Mouse (Mus musculus) heart, postnatal 10 days (tissue): ENCODE data around the gene Fryl. TPM values are rescaled to one million over a fixed set of nuclear protein-coding genes. Genes with fewer than 3 reads are reported as not detected.

Source experiments
- DNase-seq, 2 experiments: peaks; one replicate each; pipeline ENCODE4 v3.0.0; 2021
- intact Hi-C: fragments of 180-260 bp; cut with DNase I; formaldehyde crosslinking; loops from one replicate; pipeline ENCODE4 v1.15.1; 2025
- total RNA-seq, 2 experiments: library from RNA; stranded (reverse); gene quantifications; 2 replicates each; pipeline ENCODE4 v1.2.3; 2021

Fryl gene
- total RNA-seq, 2 experiments from 2014 or later, result 47.4 to 51.3 TPM

DNA sequence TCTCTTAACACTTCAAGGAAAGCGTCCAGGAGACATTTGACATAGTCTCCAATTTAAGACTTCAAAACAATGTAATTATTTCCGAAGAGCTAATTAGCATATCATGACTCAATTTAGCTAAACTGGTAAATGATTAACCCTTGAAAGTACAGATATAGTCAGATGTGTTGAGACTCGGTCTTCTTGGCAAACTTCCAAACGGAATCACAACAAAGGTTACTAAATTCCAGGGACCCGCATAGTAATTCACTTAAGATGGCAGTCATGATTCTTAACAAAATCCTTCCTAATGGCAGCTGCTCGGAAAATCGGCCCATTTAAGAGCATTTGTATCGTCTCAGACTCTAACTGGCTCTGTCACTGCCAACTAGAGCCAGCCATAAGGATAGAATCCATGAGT is 266.7 kb downstream of the Fryl start:
- intact Hi-C loops, result loop anchor here (10.0 kb wide), 1 partner anchor 315 kb away; no protein-coding TSS in a partner anchor
- DNase-seq, result no peak

DNA sequence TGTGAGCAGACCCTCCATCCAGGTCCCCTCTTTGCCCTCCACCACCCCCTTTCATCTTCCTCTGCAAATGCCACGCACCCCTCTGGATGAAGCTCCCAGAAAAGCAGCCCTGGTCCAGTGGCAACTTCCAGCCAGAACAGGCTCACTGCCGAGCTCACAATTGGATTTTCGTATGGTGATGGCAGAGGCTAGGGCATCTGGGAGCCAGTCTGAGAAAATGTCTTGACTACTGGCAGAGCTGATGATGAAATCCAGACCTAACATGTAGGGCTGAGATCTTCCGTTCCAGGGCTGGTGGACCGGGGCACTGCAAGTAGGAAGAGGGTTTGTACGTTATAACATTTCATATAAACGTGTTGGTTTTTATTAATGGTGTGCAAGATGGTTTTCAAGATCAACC is 268.6 kb downstream of the Fryl start:
- intact Hi-C loops, result loop anchor here (10.0 kb wide), 1 partner anchor 317 kb away; no protein-coding TSS in a partner anchor
- no peak for DNase-seq

DNA sequence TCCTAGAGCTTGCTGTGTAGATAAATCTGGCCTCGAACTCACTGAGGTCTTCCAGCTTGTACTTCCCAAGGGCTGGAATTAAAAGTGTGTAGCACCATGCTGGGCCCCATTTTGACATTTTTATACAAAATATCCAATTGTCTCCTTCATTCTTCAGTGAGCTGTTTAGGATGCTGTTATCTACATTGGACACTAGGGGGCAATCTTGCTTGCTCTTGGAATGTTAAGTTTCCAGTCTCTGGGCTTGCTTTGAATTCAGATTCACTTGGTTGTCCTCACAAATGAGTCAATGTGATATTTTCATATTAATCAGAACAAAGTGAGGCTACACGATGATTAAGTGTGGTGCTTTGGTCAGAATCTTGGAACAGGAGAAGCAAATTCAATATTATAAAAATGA is 272.3 kb downstream of the Fryl start:
- intact Hi-C loops, result loop anchor here (1.0 to 10.0 kb wide), 4 partner anchors 68 to 398 kb away; no protein-coding TSS in a partner anchor
- peak; percentile 38 to 51 for DNase-seq

DNA sequence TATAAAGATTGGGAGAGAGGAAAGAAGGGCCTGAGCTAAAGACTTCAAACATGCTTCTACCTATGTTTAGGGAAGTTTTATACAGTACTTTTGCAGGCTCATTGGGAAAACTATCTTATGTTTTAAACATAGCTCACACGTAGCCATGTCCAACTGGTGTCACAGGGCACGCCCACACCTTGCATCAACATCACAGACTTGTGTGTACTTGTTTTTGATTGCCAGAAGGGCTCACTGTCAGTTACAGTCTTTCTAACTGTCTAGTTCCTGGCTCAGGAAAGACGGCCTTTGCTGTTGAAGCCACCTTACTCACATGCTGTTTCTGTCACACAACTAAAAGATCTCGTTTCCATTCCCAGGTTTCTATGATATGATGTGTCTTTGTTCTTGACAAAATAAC is 279.9 kb downstream of the Fryl start:
- DNase-seq, result no peak
- intact Hi-C loops, result no loop called here

DNA sequence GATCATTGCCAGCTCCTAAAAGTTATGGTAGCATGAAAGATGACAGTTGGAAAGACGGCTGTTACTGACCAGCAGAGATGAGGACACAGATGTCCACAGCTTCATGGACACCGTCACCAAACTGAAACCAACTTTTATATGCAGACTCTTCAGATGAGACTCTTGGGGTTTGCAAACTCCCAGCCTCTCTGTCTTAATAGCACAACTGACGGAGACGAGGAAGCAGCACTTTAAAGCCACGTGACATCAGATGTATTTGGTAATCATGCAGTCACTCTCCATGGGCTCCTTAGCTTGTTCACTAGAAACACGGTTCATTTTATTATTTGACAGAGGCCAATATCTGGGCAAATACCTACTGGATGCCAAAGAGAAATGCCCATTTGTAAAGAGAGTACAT is 280.4 kb downstream of the Fryl start:
- intact Hi-C loops, result no loop called here
- no peak for DNase-seq

DNA sequence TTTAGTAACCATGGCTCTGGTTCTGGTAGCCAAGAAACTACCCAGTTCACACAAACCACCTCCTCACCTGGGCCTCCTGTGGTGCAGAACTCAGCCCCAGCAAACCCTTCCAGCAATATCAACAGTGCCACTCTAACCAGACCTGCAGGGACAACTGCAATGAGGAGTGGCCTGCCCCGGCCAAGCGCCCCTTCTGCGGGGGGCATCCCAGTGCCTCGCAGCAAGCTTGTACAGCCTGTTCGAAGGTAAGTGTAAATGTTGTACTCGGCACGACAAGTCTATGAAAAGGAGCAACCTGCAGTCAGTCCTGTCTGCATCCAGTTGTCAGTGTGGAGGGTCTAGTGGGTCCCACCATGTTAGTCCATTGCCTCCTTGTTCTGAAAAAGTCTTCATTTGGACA is 281.8 kb downstream of the Fryl start, which contains the start of gene Gm10135:
TSS of gene Gm10135 (minus strand) at position 101 of the 400 bp plus-strand sequence.
- DNase-seq, result no peak
- intact Hi-C loops, result no loop called here

DNA sequence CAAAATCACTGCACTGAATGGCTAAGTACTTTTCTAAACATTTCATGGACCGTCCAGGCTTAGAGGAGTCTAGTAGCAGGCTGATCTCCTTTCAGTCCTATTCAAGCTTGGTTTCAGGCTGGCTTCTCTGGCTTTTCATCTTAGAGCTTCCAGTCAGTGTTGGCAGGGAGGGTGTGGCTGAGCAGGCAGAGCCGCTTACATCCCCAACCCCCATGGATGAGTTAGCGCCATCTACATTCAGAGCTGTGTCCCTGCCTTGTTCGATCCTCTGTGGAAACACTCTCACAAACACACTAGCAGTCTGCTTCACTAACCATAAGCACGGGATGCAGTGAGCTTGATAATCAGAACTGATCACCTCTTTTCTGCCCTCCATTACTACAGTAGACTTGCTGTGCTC is 283.5 kb downstream of the Fryl start:
- DNase-seq, result no peak
- intact Hi-C loops, result no loop called here

DNA sequence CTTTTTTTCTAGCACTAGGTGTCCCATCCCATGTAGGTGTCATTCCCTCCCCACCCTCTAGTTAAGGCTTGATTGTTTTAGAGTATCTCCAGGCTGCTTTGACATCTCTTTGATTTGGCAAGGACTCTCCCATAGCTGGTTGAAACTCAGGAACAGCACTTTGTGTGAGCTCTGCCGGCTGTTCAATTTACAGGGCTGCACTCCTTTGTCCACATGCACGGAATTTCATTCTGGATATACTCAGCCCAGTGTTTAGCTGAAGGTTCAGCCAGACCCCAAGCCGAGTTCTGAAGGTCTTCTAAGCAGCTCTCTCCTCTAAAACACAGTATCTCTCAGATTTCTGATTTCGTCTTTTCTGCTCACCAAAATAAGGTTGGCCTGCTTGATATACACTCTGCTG is 284.0 kb downstream of the Fryl start:
- intact Hi-C loops, result no loop called here
- no peak for DNase-seq

Other genes with a start within 250 kb of the Fryl start
- gene Slc10a4, start 249.7 kb downstream of the Fryl start, total RNA-seq, result not detected
- 100 to 1,000 TPM; 264 TPM for gene Ociad1, start 36.2 kb upstream of the Fryl start, total RNA-seq
- 1 to 10 TPM; 8.5 to 9.6 TPM for gene Ociad2, start 84.4 kb upstream of the Fryl start, total RNA-seq
- gene Cwh43, start 149.5 kb upstream of the Fryl start, total RNA-seq, result not detected
- gene Dcun1d4, start 224.4 kb upstream of the Fryl start, total RNA-seq, result 10 to 100 TPM; 16.6 to 19.7 TPM